Mouse (Mus musculus) layer of hippocampus, adult 2 months (tissue): ENCODE measurements at regions not wholly inside any gene's neighbourhood (a gene's known extent, or its start where the extent isn't known, plus 50 kb on each side); places are given as distances from the start of the nearest gene placed in this dataset.

Source experiments
- DNase-seq, 2 experiments: peaks; one replicate each; pipeline ENCODE4 v3.0.0; 2022; ENCODE audit warnings: low spot score in 2 of 2
- H3K27ac ChIP-seq: fragments of 200-600 bp; 2 replicates; pipeline ENCODE4 v1.8.1; 2022
- H3K4me3 ChIP-seq: fragments of 200-600 bp; 2 replicates; pipeline ENCODE4 v1.8.1; 2022; ENCODE audit warnings: mild to moderate bottlenecking
- CTCF ChIP-seq: fragments of 200-600 bp; conservative IDR thresholded peaks from 2 replicates; pipeline ENCODE4 v1.8.1; 2022; ENCODE audit warnings: antibody characterized with exemption, mild to moderate bottlenecking, moderate library complexity

DNA sequence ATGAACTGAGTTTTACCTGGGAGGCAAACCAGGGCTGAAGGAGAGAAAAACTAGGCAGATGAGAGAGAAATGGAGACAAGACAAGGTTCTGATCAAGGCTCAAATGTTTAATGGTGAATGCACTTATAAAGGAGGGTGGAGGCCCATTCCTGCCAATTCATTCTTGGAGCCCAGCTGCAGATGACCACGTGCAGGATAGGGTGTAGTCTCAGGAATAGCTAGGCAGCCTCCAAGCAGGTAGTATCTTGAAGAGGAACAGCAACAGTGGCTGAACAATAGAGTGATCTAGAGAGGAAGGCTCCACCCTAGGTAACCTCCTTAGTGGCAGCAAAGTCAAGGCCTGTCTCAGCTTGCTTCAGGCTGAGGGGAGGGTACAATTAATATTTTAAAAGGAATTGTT, 973.2 kb downstream of the Serpinb8 start:
- TF ChIP-seq CTCF, result no peak
- H3K27ac ChIP-seq, result no peak overlapping the region
- DNase-seq, result no peak
- no peak overlapping the region for H3K4me3 ChIP-seq

DNA sequence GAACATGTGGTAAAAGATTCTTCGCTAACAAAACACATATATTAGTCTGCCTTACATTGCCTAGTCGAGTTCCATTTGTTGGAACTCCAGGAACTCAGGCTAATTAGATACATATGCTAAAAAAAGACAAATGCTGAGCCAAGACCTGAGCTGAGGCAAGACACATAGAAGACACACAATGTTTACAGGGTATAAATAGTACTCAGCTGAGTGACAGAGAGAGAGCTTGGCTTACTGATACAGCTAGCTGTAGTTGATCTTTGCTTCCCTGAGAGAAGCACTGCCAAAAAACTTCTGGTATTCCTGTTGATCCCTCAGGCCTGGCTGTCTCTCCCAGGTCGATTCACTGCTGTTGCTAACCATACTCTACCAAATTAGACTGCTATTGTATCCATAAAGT, 982.2 kb downstream of the Serpinb8 start:
- H3K4me3 ChIP-seq, result no peak overlapping the region
- no peak overlapping the region for H3K27ac ChIP-seq
- no peak for DNase-seq
- TF ChIP-seq CTCF, result no peak

DNA sequence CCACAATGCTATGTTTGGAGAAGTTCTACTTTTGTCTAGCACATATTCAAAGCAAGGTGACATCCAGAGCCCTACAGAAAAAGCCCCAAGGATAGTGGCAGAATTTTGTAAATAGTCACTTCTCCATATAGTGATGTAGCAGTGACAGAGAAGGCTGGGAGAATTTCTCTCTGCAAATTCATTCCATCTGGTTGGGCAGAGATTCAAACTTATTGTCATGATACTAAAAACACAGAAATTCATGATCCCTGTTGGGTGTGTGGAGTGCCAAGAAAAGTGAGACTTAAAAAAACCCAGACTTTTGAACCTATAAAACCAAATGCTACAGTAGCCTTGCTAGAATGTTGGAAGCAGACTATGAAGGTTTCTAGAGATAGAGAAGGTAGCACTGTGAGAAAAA, 983.0 kb downstream of the Serpinb8 start:
- Histone ChIP-seq H3K27ac (no peak overlapping the region), H3K4me3 (no peak overlapping the region)
- DNase-seq, result peak in 1 of 2 experiments; percentile 3
- no peak for TF ChIP-seq CTCF

DNA sequence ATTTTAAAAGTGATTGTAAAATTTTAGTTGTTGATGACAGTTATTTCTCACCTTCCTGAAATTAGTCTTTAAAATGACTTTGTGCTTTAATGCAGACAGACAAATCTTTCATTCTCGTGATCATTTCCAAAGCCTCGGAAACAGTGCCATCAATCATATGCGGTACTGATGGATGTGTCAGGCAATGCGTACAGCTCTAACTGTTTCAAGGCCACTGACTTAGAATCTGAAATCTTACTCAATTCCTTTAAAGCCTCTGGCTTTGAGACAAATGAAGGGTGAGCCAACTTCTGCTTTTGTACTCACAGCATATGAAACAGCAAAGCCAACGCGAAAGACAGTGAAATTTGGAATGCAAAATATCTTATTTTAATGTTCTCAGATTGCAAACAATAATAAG, 987.0 kb downstream of the Serpinb8 start:
- Histone ChIP-seq H3K4me3 (no peak overlapping the region), H3K27ac (no peak overlapping the region)
- TF ChIP-seq CTCF, result no peak
- DNase-seq, result no peak

DNA sequence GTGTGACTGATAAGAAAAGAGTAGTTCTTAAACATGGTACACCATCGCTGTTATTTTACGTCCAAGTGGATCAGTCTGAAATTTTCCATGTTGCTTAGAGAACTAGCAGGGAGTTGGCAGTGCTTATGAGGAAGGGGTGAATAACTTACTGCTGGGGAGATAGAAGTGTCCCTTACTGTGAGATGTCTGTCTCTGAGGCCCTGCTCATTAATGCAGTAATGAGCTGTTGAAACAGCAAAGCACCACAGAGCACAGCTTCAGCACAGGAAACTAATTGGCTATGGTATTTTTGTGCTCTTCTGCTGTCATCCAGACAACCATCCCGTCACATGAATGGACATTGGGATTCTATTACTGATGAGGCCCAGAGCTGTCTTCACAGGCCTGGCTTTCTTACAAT, 988.0 kb downstream of the Serpinb8 start:
- no peak overlapping the region for H3K27ac ChIP-seq
- H3K4me3 ChIP-seq, result no peak overlapping the region
- DNase-seq, result no peak
- TF ChIP-seq CTCF, result no peak

DNA sequence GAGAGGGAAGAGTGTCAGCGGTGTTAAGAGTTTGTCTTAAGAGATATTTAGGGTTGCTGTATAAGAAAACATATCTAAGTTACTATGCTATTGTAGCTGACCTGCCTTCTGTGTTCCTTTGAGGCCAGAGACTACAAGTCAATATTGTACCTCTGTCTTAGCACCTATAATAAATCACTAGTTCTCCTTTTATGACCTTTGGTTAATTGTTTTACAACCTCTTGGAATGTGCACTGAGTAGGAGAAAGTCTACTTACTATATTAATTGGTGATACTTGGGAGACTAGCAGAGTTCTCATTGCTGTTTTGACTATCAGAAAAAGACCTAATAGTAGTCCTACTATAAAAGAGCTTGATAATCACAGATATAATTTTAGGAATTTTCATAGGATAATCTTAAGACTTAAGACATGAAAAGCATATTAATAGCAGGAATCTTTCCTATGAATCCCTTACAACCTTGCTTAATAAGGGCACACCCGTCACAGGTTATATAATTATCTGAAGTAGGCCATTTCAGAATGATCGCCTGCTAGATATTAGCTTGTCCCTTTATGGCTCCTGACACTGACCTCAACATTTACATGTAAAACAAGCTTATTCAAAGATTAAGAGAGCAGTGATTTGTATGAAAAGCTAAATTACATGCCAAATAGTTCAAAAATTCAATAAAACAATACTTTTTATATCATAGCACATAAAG, 1003.1 kb downstream of the Serpinb8 start:
- H3K4me3 ChIP-seq, result no peak overlapping the region
- no peak for DNase-seq
- TF ChIP-seq CTCF, result no peak
- H3K27ac ChIP-seq, result no peak overlapping the region

DNA sequence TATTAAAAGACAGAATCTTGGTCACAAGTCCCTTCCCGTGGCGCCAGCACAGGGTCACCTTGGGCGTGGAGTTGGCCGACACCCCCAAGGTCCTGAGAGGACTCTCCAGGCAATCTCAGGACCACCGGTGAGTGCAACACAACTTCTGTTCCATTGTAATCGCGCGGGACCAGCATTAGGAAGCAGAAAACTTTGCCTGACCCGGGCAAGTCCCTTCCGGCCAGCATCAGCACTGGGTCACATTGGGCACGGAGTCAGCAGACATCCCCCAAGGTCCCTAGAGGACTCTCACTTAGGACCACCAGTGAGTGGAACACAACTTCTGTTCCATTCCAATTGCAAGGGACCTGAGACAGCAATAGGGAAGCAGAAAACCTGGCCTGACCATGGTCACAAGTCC, 1007.3 kb downstream of the Serpinb8 start:
- no peak for DNase-seq
- TF ChIP-seq CTCF, result no peak
- Histone ChIP-seq H3K4me3 (no peak overlapping the region), H3K27ac (no peak overlapping the region)
